Mouse (Mus musculus) lung, postnatal 0 days (tissue): ENCODE measurements around the gene Tubb2b. TPM values are rescaled to one million over a fixed set of nuclear protein-coding genes. Genes with fewer than 3 reads are reported as not detected.

ENCODE experiments used
- ATAC-seq: fragments of 200-750 bp; cut with Nextera tagmentation; 2 replicates; pipeline ENCODE4 v1.8.0; 2017; ENCODE audit warnings: moderate library complexity
- DNase-seq: peaks from one replicate; pipeline ENCODE4 v3.0.0-alpha.2; 2016; ENCODE audit warnings: low spot score
- H3K27ac ChIP-seq: fragments of 300-500 bp; sonication (generic); 2 replicates; pipeline ENCODE4 v1.5.1; 2014; ENCODE audit warnings: antibody characterized with exemption, mild to moderate bottlenecking, low read length, mixed read lengths
- H3K27me3 ChIP-seq: fragments of 300-500 bp; sonication (generic); replicated peaks from 2 replicates; pipeline ENCODE4 v1.6.1; 2014; ENCODE audit warnings: low read length, mixed read lengths; ENCODE audit not compliant: insufficient read depth
- H3K36me3 ChIP-seq: fragments of 300-500 bp; sonication (generic); 2 replicates; pipeline ENCODE4 v1.6.1; 2014; ENCODE audit warnings: low read length, mixed read lengths; ENCODE audit not compliant: insufficient read depth
- H3K4me1 ChIP-seq: fragments of 300-500 bp; sonication (generic); 2 replicates; pipeline ENCODE4 v1.6.1; 2014; ENCODE audit warnings: antibody characterized with exemption, low read depth, low read length, mixed read lengths; ENCODE audit not compliant: insufficient read depth
- H3K4me2 ChIP-seq: fragments of 300-500 bp; sonication (generic); replicated peaks from 2 replicates; pipeline ENCODE4 v1.6.1; 2014; ENCODE audit warnings: low read depth, mild to moderate bottlenecking, low read length, moderate library complexity, mixed read lengths
- H3K4me3 ChIP-seq: fragments of 300-500 bp; sonication (generic); 2 replicates; pipeline ENCODE4 v1.5.1; 2014; ENCODE audit warnings: low read depth, low read length
- H3K9ac ChIP-seq: fragments of 300-500 bp; sonication (generic); replicated peaks from 2 replicates; pipeline ENCODE4 v1.6.1; 2014; ENCODE audit warnings: low read depth, mild to moderate bottlenecking
- H3K9me3 ChIP-seq: fragments of 300-500 bp; sonication (generic); 2 replicates; pipeline ENCODE4 v1.6.1; 2016; ENCODE audit warnings: low read length, mixed read lengths
- CTCF ChIP-seq: IDR thresholded peaks from 2 replicates; pipeline ENCODE4 v1.5.1; 2016; ENCODE audit warnings: antibody characterized with exemption, mild to moderate bottlenecking
- EP300 ChIP-seq: IDR thresholded peaks from 2 replicates; pipeline ENCODE4 v1.6.1; 2016; ENCODE audit warnings: antibody characterized with exemption, mild to moderate bottlenecking, control low read depth
- WGBS: fragments of 180-500 bp; shearing (Covaris S2); extraction: QIAGEN DNeasy Blood & Tissue Kit; methylation state at CpG from one replicate; pipeline ENCODE4 v1.1.7; 2014; 5-methylcytosine and 5-hydroxymethylcytosine counted together
- polyA plus RNA-seq: library from polyadenylated mRNA; unstranded; fragments of >200 nt; fragmentation: Nextera tagmentation; extraction: Ambion mirVana; gene quantifications from 2 replicates; pipeline ENCODE4 v1.2.1, GENCODE M21; 2015

Tubb2b gene
- polyA plus RNA-seq, 1 experiment from 2014 or later, result 7.5 TPM

GRCm38 (mm10) chr13:34079801-34080200 is 50.5 kb downstream of the Tubb2b start:
- DNase-seq (no peak), ATAC-seq (no peak)
- Histone ChIP-seq H3K27me3 (no peaks in the 10 kb centered on the region), H3K27ac (no peak overlapping the region), H3K4me3 (no peak overlapping the region), H3K4me1 (peaks cover 16% of the 10 kb centered on the region; the same call in 1 of the 2 replicates), H3K36me3 (no peaks in the 10 kb centered on the region), H3K9me3 (no peaks in the 10 kb centered on the region), H3K9ac (no peak overlapping the region), H3K4me2 (no peak overlapping the region)
- 65% methylated on average over 3 of the region's 3 CpGs for WGBS
- TF ChIP-seq CTCF, result no peak
- no peak for TF ChIP-seq EP300

- DNase-seq (no peak), ATAC-seq (no peak)
- TF ChIP-seq CTCF, result no peak
- Histone ChIP-seq H3K9ac (peak overlapping the region; percentile 74; the same call in 1 of the 2 replicates), H3K27me3 (no peaks in the 10 kb centered on the region), H3K36me3 (no peaks in the 10 kb centered on the region), H3K4me1 (peaks cover 13% of the 10 kb centered on the region; the same call in 1 of the 2 replicates), H3K4me2 (peak overlapping the region; percentile 87), H3K9me3 (no peaks in the 10 kb centered on the region), H3K27ac (no peak overlapping the region), H3K4me3 (peak overlapping the region; percentile 78; the same call in 1 of the 2 replicates)
- 36% methylated on average over 16 of the region's 16 CpGs for WGBS
These were observed 51.6 kb downstream of the Tubb2b start for GRCm38 (mm10) chr13:34078500-34079280.

DNA sequence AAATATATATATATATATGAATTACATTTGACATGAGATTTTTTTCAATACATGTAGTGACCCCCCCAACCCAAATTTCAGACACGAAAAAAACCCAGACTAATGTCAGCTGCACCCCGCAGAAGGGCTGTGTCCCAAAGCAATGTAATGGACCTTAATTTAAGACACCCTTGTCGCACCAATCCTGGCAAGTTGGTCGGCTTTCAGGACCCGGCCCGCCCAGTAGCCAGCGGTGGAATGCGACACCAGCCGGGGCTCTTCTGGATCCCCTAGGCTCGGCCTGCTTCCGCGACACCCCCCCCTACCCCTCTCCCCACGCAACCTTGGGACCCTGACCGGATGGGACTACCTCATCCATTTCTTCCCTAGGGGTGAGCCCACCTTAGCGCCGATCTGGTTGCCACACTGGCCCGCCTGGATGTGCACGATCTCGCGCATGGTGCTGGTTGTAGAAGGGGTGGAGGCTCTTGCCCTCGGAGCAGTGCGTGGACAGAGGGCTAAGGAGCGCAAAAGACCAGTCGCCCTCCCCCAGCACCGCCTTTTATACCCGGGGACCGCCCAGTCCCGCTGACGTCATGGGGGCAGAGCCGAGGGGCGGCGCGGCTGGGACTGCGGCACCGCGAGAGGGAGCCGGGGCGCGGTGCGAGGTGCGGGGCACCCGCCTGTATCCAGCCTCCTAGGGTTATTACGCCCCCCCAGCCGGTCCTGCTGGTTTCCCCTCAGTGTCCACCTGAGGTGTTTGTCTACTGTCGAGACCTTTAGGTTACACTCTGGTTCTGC is 52.6 kb downstream of the Tubb2b start, which contains the start of gene Tubb2a:
Gene Tubb2a, minus strand, starts transcription at position 516 of the 780 bp plus-strand sequence.
- peak; percentile 96 for DNase-seq
- H3K4me2 ChIP-seq, result peak within 1 kb of the TSS; percentile 87
- H3K36me3 ChIP-seq, result no peaks in the 10 kb centered on the region
- H3K9me3 ChIP-seq, result no peaks in the 10 kb centered on the region
- H3K27me3 ChIP-seq, result no peaks in the 10 kb centered on the region
- under 1% methylated on average over 40 of the region's 45 CpGs for WGBS
- peak; percentile 93 for ATAC-seq
- peak within 1 kb of the TSS; percentile 74 for H3K9ac ChIP-seq
- TF ChIP-seq EP300 (no peak), CTCF (peak; percentile 77)
- peaks cover 13% of the 10 kb centered on the region; the same call in 1 of the 2 replicates for H3K4me1 ChIP-seq
- peak within 1 kb of the TSS; percentile 80 for H3K27ac ChIP-seq
- peak within 1 kb of the TSS; percentile 78 for H3K4me3 ChIP-seq

Other genes with a start within 250 kb of the Tubb2b start
- gene Serpinb6c, start 224.8 kb downstream of the Tubb2b start, polyA plus RNA-seq, result not detected in 2 replicates
- 18.4 and 21.0 TPM in 2 replicates for gene Nqo2, start 165.8 kb downstream of the Tubb2b start, polyA plus RNA-seq
- gene Ripk1, start 128.1 kb downstream of the Tubb2b start, polyA plus RNA-seq, result 17.7 and 21.2 TPM in 2 replicates
- 94.5 and 94.8 TPM in 2 replicates for gene Serpinb6a, start 127.7 kb downstream of the Tubb2b start, polyA plus RNA-seq
- 55.3 and 70.4 TPM in 2 replicates for gene Bphl, start 92.9 kb downstream of the Tubb2b start, polyA plus RNA-seq
- 152 and 167 TPM in 2 replicates for gene Tubb2a, start 52.5 kb downstream of the Tubb2b start, polyA plus RNA-seq
- 50.1 and 50.2 TPM in 2 replicates for gene Psmg4, start 32.5 kb upstream of the Tubb2b start, polyA plus RNA-seq
- 8.1 and 9.1 TPM in 2 replicates for gene Slc22a23, start 214.7 kb upstream of the Tubb2b start, polyA plus RNA-seq